Mouse (Mus musculus): ENCODE results near the gene Mbd4. TPM values are rescaled to one million over a fixed set of nuclear protein-coding genes. Genes with fewer than 3 reads are reported as not detected.
"Not testable (repeated sequence)": the region's sequence is repeated elsewhere in the genome, so short reads cannot be mapped to it uniquely, and the experiment has no call there.

The Mbd4 gene
- polyA plus RNA-seq, 1 experiment from 2014 or later: 10.2 TPM

DNA sequence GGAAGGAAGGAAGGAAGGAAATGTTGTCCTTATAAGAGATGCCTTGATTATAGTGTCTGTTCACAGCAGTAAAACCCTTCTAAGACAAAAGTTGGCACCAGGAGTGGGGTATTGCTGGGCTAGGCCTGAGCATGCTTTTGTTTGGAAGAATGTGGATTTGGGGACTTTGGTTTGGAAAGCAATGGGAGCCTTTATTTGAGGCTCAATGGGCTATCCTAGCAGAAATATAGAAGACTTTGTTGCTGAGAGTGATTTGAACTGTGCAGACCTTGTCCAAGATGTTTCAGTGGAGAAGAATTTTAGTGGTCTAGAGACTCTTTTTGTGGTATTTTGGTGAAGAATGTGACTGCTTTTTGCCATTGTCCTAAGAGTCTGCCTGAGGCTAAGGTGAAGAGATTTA is 19.3 kb downstream of the Mbd4 start:
- H3K9ac ChIP-seq (replicated peaks; ENCODE audit: low read length): no peak overlapping the region
- H3K4me3 ChIP-seq (replicated peaks; ENCODE audit: low read depth, low read length): no peak overlapping the region
- no peaks in the 10 kb centered on the region for H3K36me3 ChIP-seq (ENCODE audit: control insufficient read depth, insufficient read depth, low read length)
- ATAC-seq (ENCODE audit: low FRiP score, low TSS enrichment) (no peak), DNase-seq (no peak)
- no peaks in the 10 kb centered on the region for H3K27me3 ChIP-seq (ENCODE audit: control insufficient read depth, insufficient read depth, low read length)
- H3K27ac ChIP-seq (replicated peaks; ENCODE audit: low read depth, low read length): no peak overlapping the region
- peaks cover 7% of the 10 kb centered on the region; the same call in 1 of the 2 replicates for H3K4me1 ChIP-seq (ENCODE audit: control insufficient read depth, insufficient read depth, low read length)
- no peaks in the 10 kb centered on the region for H3K9me3 ChIP-seq (ENCODE audit: control insufficient read depth, low read length)
- no peak overlapping the region for H3K4me2 ChIP-seq (ENCODE audit: low read length)

DNA sequence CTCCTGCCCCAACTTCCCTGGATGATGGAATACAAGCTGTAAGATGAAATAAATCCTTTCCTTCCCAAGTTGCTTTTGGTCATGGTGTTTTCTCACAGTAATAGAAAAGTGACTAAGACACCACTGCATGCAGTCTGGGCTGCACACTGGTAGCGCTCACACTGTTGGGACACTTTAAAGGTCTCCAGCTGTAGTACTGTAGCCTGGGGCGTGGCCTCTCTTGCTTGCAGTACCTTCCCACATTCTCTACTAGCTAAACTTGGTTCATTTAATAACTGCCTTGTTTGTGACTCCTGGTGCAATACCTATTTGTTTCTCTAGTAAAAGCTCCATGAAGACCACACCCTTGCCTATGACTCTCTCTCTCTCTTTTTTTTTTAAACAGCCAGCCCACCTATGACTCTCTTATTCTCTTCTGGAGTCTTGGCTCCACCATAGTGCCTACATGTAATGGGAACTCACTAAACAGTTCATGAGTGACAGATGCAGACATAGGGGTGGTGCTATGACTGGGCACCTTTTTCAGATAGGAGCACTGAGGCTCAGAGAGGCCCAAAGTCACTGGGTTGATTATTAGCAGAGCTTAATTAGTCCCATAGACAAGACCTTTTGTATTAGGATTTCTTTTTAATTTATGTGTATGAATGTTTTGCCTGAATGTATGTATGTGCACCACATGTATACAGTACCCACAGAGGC is 20.9 kb downstream of the Mbd4 start:
- no peak for ATAC-seq (ENCODE audit: low FRiP score, low TSS enrichment)

DNA sequence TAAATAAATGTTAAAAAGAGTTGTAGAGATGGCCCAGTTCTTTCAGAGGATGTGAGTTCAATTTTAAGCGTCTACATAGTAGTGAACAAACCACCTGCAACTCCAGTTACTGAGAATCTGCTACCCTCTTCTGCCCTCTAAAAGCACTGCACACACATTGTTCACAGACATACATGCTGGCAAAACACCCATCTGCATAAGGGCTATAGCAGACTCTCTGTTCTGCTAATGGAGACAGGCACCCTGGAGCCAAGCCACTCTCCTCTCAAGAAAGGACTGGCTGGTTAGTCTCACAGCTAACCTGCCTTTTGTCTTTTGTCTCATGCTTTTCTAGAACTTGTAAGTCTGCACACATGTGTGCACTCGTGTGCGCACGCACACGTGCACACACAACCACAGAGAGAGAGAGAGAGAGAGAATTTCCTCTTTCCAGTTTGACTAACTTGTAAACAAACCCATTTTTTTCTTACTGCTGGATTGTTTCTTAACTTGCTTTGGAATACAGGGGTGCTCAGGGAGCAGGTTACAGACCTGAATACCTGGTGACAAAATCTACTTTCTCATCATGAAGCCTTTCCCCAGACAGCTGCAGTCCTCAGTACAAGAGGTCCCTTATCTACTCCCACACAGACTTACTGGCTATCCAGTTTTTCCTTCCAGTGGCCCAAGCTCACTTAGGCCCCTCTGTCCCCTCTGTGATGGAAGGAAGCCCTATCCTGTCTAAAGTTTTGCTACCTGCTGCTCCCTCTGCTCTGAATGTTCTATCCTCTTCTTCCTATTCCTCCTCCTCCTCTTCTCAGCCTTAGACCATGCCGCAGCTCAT is 22.2 kb downstream of the Mbd4 start:
- 88% methylated on average over 6 of the region's 6 CpGs for WGBS
- no peaks in the 10 kb centered on the region for H3K27me3 ChIP-seq (ENCODE audit: control insufficient read depth, insufficient read depth, low read length)
- DNase-seq (no peak), ATAC-seq (ENCODE audit: low FRiP score, low TSS enrichment) (no peak)
- no peak overlapping the region for H3K4me3 ChIP-seq (replicated peaks; ENCODE audit: low read depth, low read length)
- no peak overlapping the region for H3K9ac ChIP-seq (replicated peaks; ENCODE audit: low read length)
- H3K27ac ChIP-seq (replicated peaks; ENCODE audit: low read depth, low read length): no peak overlapping the region
- H3K4me1 ChIP-seq (ENCODE audit: control insufficient read depth, insufficient read depth, low read length): no peaks in the 10 kb centered on the region
- no peak overlapping the region for H3K4me2 ChIP-seq (ENCODE audit: low read length)
- H3K9me3 ChIP-seq (ENCODE audit: control insufficient read depth, low read length): no peaks in the 10 kb centered on the region
- H3K36me3 ChIP-seq (ENCODE audit: control insufficient read depth, insufficient read depth, low read length): no peaks in the 10 kb centered on the region

More for the DNA sequence above, 20.9 kb downstream of the Mbd4 start:
- Histone ChIP-seq H3K36me3 (ENCODE audit: control insufficient read depth, insufficient read depth, low read length) (no peaks in the 10 kb centered on the region), H3K27me3 (ENCODE audit: control insufficient read depth, insufficient read depth, low read length) (no peaks in the 10 kb centered on the region), H3K9me3 (ENCODE audit: control insufficient read depth, low read length) (no peaks in the 10 kb centered on the region), H3K4me1 (ENCODE audit: control insufficient read depth, insufficient read depth, low read length) (peaks cover 3% of the 10 kb centered on the region; the same call in 1 of the 2 replicates), H3K27ac (replicated peaks; ENCODE audit: low read depth, low read length) (no peak overlapping the region), H3K9ac (replicated peaks; ENCODE audit: low read length) (no peak overlapping the region), H3K4me3 (replicated peaks; ENCODE audit: low read depth, low read length) (no peak overlapping the region), H3K4me2 (ENCODE audit: low read length) (no peak overlapping the region)
- DNase-seq: no peak
- 90% methylated on average over 2 of the region's 2 CpGs for WGBS

DNA sequence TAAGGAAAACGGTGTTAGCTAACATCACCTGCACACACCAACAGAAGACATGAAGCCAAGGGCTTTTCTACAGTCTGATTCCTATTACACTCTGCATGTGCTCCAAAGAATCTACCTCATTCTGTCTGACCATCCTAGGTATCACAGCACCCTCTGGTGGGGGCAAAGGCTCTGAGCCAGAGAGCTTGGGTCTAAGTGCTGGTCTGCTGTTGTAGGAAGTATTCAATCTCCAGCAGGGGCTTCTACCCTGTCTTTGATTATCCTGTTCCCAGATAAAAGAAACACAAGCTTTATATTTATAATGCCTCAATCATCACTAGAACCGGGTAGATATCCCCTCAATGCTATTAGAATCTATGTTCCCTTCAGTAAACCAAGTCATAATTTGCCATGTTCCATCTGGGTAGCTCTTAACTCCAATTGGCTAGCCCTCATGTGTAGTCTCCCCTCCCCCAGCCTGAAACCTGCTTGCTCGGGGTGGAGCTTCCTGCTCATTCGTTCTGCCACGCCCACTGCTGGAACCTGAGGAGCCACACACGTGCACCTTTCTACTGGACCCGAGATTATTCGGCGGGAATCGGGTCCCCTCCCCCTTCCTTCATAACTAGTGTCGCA is 29.2 kb downstream of the Mbd4 start:
- DNase-seq: peak; percentile 75
- not testable (repeated sequence) for H3K4me3 ChIP-seq (replicated peaks; ENCODE audit: low read depth, low read length)

DNA sequence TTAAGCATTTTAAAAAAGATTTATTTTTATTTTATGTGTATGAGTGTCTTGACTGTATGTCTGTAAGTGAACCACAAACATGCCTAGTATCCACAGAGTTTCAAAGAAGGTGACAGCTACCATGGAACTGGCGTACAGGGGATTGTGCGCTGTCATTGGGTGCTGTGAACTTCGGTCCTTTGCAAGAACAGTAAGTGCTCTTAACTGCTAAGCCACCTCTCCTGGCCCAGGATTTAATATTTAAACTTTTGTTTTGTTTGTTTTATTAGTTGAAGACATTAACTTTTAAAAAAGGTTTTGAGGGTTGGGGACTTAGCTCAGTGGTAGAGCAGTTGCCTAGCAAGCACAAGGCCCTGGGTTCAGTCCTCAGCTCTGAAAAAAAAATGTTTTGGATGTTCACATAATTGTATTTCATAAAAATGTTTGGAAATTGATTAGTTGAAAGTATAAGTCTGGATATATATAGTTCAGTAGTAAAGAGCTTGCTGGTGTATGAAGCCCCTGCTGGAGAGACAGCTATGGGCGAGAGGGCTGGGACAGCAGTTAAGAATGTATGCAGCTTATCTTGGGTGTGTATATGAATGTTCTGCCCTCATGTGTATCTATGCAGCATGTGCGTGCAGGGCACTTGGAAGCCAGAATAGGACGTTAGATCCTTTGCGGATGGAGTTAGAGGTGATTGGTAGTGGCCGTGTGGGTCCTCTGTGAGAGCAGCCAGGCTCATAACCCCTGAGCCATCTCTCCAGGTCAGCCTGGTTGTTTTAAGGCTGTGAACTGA is 31.8 kb downstream of the Mbd4 start:
- H3K9me3 ChIP-seq (ENCODE audit: control insufficient read depth, low read length): no peaks in the 10 kb centered on the region
- H3K4me3 ChIP-seq (replicated peaks; ENCODE audit: low read depth, low read length): no peak overlapping the region
- H3K36me3 ChIP-seq (ENCODE audit: control insufficient read depth, insufficient read depth, low read length): no peaks in the 10 kb centered on the region
- no peak overlapping the region for H3K9ac ChIP-seq (replicated peaks; ENCODE audit: low read length)
- DNase-seq (no peak), ATAC-seq (ENCODE audit: low FRiP score, low TSS enrichment) (no peak)
- no peaks in the 10 kb centered on the region for H3K4me1 ChIP-seq (ENCODE audit: control insufficient read depth, insufficient read depth, low read length)
- H3K4me2 ChIP-seq (ENCODE audit: low read length): no peak overlapping the region
- WGBS: 88% methylated on average over 8 of the region's 8 CpGs
- H3K27me3 ChIP-seq (ENCODE audit: control insufficient read depth, insufficient read depth, low read length): no peaks in the 10 kb centered on the region
- H3K27ac ChIP-seq (replicated peaks; ENCODE audit: low read depth, low read length): no peak overlapping the region

More for the DNA sequence above, 29.2 kb downstream of the Mbd4 start:
- H3K27ac ChIP-seq (replicated peaks; ENCODE audit: low read depth, low read length); H3K27me3 ChIP-seq (ENCODE audit: control insufficient read depth, insufficient read depth, low read length); H3K9ac ChIP-seq (replicated peaks; ENCODE audit: low read length); H3K9me3 ChIP-seq (ENCODE audit: control insufficient read depth, low read length); H3K36me3 ChIP-seq (ENCODE audit: control insufficient read depth, insufficient read depth, low read length); H3K4me1 ChIP-seq (ENCODE audit: control insufficient read depth, insufficient read depth, low read length): not testable (repeated sequence)
- peak overlapping the region; percentile 32 for H3K4me2 ChIP-seq (ENCODE audit: low read length)
- 5% methylated on average over 4 of the region's 11 CpGs for WGBS
- ATAC-seq (ENCODE audit: low FRiP score, low TSS enrichment): peak; percentile 48; the same call in 1 of the 2 replicates

DNA sequence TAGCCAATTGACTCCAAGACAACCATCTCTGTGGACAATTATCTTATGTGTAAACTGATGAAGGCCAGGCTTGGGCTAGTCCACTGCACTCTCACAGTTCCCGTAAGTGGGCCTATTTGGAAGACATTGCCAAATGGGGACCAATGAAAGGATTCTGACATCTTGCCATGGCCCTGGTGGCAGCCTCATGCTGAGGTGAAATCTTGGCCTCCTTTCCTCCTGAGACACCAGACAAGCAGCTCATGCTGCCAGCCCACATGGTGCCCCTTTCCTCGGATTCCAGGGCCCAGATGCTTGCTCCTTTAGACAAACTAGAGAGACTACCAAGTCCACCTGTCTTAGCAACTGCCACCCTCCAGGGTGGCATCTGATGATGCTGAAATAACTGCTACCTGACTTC is 35.0 kb downstream of the Mbd4 start:
- H3K9me3 ChIP-seq (ENCODE audit: control insufficient read depth, low read length): no peaks in the 10 kb centered on the region
- no peaks in the 10 kb centered on the region for H3K36me3 ChIP-seq (ENCODE audit: control insufficient read depth, insufficient read depth, low read length)
- H3K27me3 ChIP-seq (ENCODE audit: control insufficient read depth, insufficient read depth, low read length): no peaks in the 10 kb centered on the region
- H3K9ac ChIP-seq (replicated peaks; ENCODE audit: low read length): no peak overlapping the region
- WGBS: 72% methylated on average over 2 of the region's 2 CpGs
- no peak overlapping the region for H3K4me3 ChIP-seq (replicated peaks; ENCODE audit: low read depth, low read length)
- no peak overlapping the region for H3K27ac ChIP-seq (replicated peaks; ENCODE audit: low read depth, low read length)
- ATAC-seq (ENCODE audit: low FRiP score, low TSS enrichment) (no peak), DNase-seq (no peak)
- H3K4me2 ChIP-seq (ENCODE audit: low read length): no peak overlapping the region
- H3K4me1 ChIP-seq (ENCODE audit: control insufficient read depth, insufficient read depth, low read length): no peaks in the 10 kb centered on the region

DNA sequence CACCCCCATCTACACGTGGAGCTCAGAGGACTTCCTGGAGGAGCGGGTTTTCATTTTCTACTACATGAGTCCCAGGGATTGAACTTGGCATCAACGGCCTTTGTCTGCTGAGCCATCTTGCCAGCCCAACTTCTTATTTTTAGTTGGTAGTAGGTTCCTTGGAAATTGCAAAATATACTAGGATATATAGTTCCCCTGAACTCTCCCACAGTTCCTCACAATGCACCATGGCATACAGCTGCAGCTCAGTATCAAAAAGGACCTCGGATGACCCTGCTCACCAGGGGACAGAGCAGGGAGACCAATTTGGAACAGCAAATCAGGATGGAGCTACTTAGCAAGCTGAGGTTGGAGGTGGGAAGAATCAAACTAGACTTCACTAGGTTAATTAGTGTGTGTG is 38.1 kb downstream of the Mbd4 start:
- Histone ChIP-seq H3K9me3 (ENCODE audit: control insufficient read depth, low read length) (no peaks in the 10 kb centered on the region), H3K9ac (replicated peaks; ENCODE audit: low read length) (no peak overlapping the region), H3K27me3 (ENCODE audit: control insufficient read depth, insufficient read depth, low read length) (no peaks in the 10 kb centered on the region), H3K36me3 (ENCODE audit: control insufficient read depth, insufficient read depth, low read length) (no peaks in the 10 kb centered on the region), H3K27ac (replicated peaks; ENCODE audit: low read depth, low read length) (no peak overlapping the region), H3K4me2 (ENCODE audit: low read length) (no peak overlapping the region), H3K4me1 (ENCODE audit: control insufficient read depth, insufficient read depth, low read length) (no peaks in the 10 kb centered on the region), H3K4me3 (replicated peaks; ENCODE audit: low read depth, low read length) (no peak overlapping the region)
- WGBS: 79% methylated on average over 4 of the region's 4 CpGs
- no peak for DNase-seq
- ATAC-seq (ENCODE audit: low FRiP score, low TSS enrichment): no peak

DNA sequence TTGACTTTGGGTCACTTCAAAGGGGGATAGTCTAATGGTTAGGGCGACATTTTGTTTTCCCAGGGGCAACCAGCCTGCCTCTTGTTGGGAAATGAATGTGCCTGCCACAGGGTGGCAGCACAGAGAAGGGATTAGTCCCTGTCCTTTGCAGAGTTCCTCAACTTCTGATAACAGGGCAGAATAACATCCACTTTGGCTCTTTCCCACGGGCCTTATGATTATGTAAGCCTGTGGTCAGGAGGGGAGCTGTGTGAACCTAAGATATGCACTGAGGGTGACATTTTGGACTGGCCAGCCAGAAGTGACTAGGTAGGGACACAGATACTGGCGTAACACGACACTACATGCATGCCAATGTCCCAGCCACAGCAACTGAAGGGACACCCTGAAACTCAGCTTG is 39.1 kb downstream of the Mbd4 start:
- Histone ChIP-seq H3K36me3 (ENCODE audit: control insufficient read depth, insufficient read depth, low read length) (no peaks in the 10 kb centered on the region), H3K4me1 (ENCODE audit: control insufficient read depth, insufficient read depth, low read length) (no peaks in the 10 kb centered on the region), H3K27ac (replicated peaks; ENCODE audit: low read depth, low read length) (no peak overlapping the region), H3K4me3 (replicated peaks; ENCODE audit: low read depth, low read length) (no peak overlapping the region), H3K9ac (replicated peaks; ENCODE audit: low read length) (no peak overlapping the region), H3K4me2 (ENCODE audit: low read length) (no peak overlapping the region), H3K9me3 (ENCODE audit: control insufficient read depth, low read length) (no peaks in the 10 kb centered on the region), H3K27me3 (ENCODE audit: control insufficient read depth, insufficient read depth, low read length) (no peaks in the 10 kb centered on the region)
- ATAC-seq (ENCODE audit: low FRiP score, low TSS enrichment) (no peak), DNase-seq (peak; percentile 65)
- 29% methylated on average over 4 of the region's 4 CpGs for WGBS

Data from midbrain, embryonic 14.5 days (tissue).